Mouse (Mus musculus) liver, embryonic 16.5 days (tissue): ENCODE measurements around the gene Gria4. TPM values are rescaled to one million over a fixed set of nuclear protein-coding genes. Genes with fewer than 3 reads are reported as not detected.

ENCODE experiments used
- ATAC-seq: fragments of 200-750 bp; cut with Nextera tagmentation; 2 replicates; pipeline ENCODE4 v1.8.0; 2017; ENCODE audit warnings: low read depth, mild to moderate bottlenecking, moderate number of reproducible peaks, moderate library complexity
- H3K27ac ChIP-seq: fragments of 300-500 bp; sonication (generic); 2 replicates; pipeline ENCODE4 v1.5.1; 2014; ENCODE audit warnings: mild to moderate bottlenecking, low read length
- H3K27me3 ChIP-seq: fragments of 300-500 bp; sonication (generic); 2 replicates; pipeline ENCODE4 v1.6.1; 2014; ENCODE audit warnings: low read depth, low read length, mixed read lengths; ENCODE audit not compliant: control insufficient read depth, insufficient read depth
- H3K36me3 ChIP-seq: fragments of 300-500 bp; sonication (generic); 2 replicates; pipeline ENCODE4 v1.6.1; 2014; ENCODE audit warnings: mild to moderate bottlenecking; ENCODE audit not compliant: control insufficient read depth, insufficient read depth
- H3K4me1 ChIP-seq: fragments of 300-500 bp; sonication (generic); 2 replicates; pipeline ENCODE4 v1.6.1; 2014; ENCODE audit warnings: low read depth, low read length, mixed read lengths; ENCODE audit not compliant: control insufficient read depth
- H3K4me2 ChIP-seq: fragments of 300-500 bp; sonication (generic); 2 replicates; pipeline ENCODE4 v1.6.1; 2014; ENCODE audit warnings: low read depth, low read length, mixed read lengths
- H3K4me3 ChIP-seq: fragments of 300-500 bp; sonication (generic); 2 replicates; pipeline ENCODE4 v1.5.1; 2014; ENCODE audit warnings: low read depth, mild to moderate bottlenecking, low read length
- H3K9ac ChIP-seq: fragments of 300-500 bp; sonication (generic); 2 replicates; pipeline ENCODE4 v1.6.1; 2014; ENCODE audit warnings: low read depth, low read length
- H3K9me3 ChIP-seq: fragments of 300-500 bp; sonication (generic); replicated peaks from 2 replicates; pipeline ENCODE4 v1.6.1; 2016; ENCODE audit warnings: low read length; ENCODE audit not compliant: control insufficient read depth
- WGBS: fragments of 180-500 bp; shearing (Covaris S2); extraction: QIAGEN DNeasy Blood & Tissue Kit; methylation state at CpG from one replicate; pipeline ENCODE4 v1.1.7; 2014; ENCODE audit not compliant: insufficient replicate concordance; 5-methylcytosine and 5-hydroxymethylcytosine counted together
- polyA plus RNA-seq: library from polyadenylated mRNA; unstranded; fragments of >200 nt; fragmentation: Nextera tagmentation; extraction: Ambion mirVana; gene quantifications from 2 replicates; pipeline ENCODE4 v1.2.1, GENCODE M21; 2015

Gria4 gene
- polyA plus RNA-seq, 1 experiment from 2014 or later: 0.07 TPM

- Histone ChIP-seq H3K27ac (no peak overlapping the region), H3K9ac (no peak overlapping the region)
Measured at GRCm38 (mm10) chr9:4514563-4514885, 281.5 kb downstream of the Gria4 start.

GRCm38 (mm10) chr9:4513796-4514562 is 282.1 kb downstream of the Gria4 start:
- no peaks in the 10 kb centered on the region for H3K27me3 ChIP-seq
- no peak overlapping the region for H3K9ac ChIP-seq
- H3K4me2 ChIP-seq: no peak overlapping the region
- no peak overlapping the region for H3K4me3 ChIP-seq
- H3K9me3 ChIP-seq: no peaks in the 10 kb centered on the region
- H3K36me3 ChIP-seq: no peaks in the 10 kb centered on the region
- ATAC-seq: no peak
- no peak overlapping the region for H3K27ac ChIP-seq
- no peaks in the 10 kb centered on the region for H3K4me1 ChIP-seq

More at GRCm38 (mm10) chr9:4514563-4514885, 281.5 kb downstream of the Gria4 start:
- Histone ChIP-seq H3K4me1 (no peaks in the 10 kb centered on the region), H3K36me3 (no peaks in the 10 kb centered on the region), H3K4me2 (no peak overlapping the region), H3K27me3 (no peaks in the 10 kb centered on the region), H3K4me3 (no peak overlapping the region), H3K9me3 (no peaks in the 10 kb centered on the region)
- ATAC-seq: no peak
- WGBS: 76% methylated on average over 1 of the region's 1 CpGs

GRCm38 (mm10) chr9:4506086-4506485 is 289.9 kb downstream of the Gria4 start:
- Histone ChIP-seq H3K27me3 (no peaks in the 10 kb centered on the region), H3K4me2 (no peak overlapping the region), H3K36me3 (no peaks in the 10 kb centered on the region), H3K4me3 (no peak overlapping the region), H3K9ac (no peak overlapping the region), H3K4me1 (no peaks in the 10 kb centered on the region), H3K27ac (no peak overlapping the region), H3K9me3 (no peaks in the 10 kb centered on the region)
- no peak for ATAC-seq
- WGBS: 69% methylated on average over 3 of the region's 3 CpGs

GRCm38 (mm10) chr9:4505087-4505486 is 290.9 kb downstream of the Gria4 start:
- no peak for ATAC-seq
- no peak overlapping the region for H3K27ac ChIP-seq
- H3K9me3 ChIP-seq: no peaks in the 10 kb centered on the region
- WGBS: 14% methylated on average over 1 of the region's 1 CpGs
- H3K4me3 ChIP-seq: no peak overlapping the region
- H3K4me1 ChIP-seq: no peaks in the 10 kb centered on the region
- no peaks in the 10 kb centered on the region for H3K36me3 ChIP-seq
- H3K4me2 ChIP-seq: no peak overlapping the region
- H3K9ac ChIP-seq: no peak overlapping the region
- no peaks in the 10 kb centered on the region for H3K27me3 ChIP-seq

GRCm38 (mm10) chr9:4486428-4486827 is 309.6 kb downstream of the Gria4 start:
- no peak overlapping the region for H3K4me2 ChIP-seq
- 52% methylated on average over 2 of the region's 2 CpGs for WGBS
- H3K27ac ChIP-seq: no peak overlapping the region
- H3K4me1 ChIP-seq: no peaks in the 10 kb centered on the region
- H3K9me3 ChIP-seq: no peaks in the 10 kb centered on the region
- H3K36me3 ChIP-seq: no peaks in the 10 kb centered on the region
- ATAC-seq: no peak
- no peaks in the 10 kb centered on the region for H3K27me3 ChIP-seq
- H3K9ac ChIP-seq: no peak overlapping the region
- no peak overlapping the region for H3K4me3 ChIP-seq

- no peak overlapping the region for H3K9ac ChIP-seq
- no peak overlapping the region for H3K4me3 ChIP-seq
- ATAC-seq: no peak
- no peak overlapping the region for H3K27ac ChIP-seq
- H3K4me1 ChIP-seq: no peaks in the 10 kb centered on the region
- no peaks in the 10 kb centered on the region for H3K9me3 ChIP-seq
- H3K4me2 ChIP-seq: no peak overlapping the region
- H3K36me3 ChIP-seq: no peaks in the 10 kb centered on the region
- H3K27me3 ChIP-seq: no peaks in the 10 kb centered on the region
- WGBS: 56% methylated on average over 2 of the region's 2 CpGs
Measured at GRCm38 (mm10) chr9:4484502-4484901, 311.5 kb downstream of the Gria4 start.

- Histone ChIP-seq H3K4me1 (no peaks in the 10 kb centered on the region), H3K4me3 (no peak overlapping the region), H3K27me3 (no peaks in the 10 kb centered on the region), H3K9me3 (no peaks in the 10 kb centered on the region), H3K36me3 (no peaks in the 10 kb centered on the region), H3K4me2 (no peak overlapping the region), H3K27ac (no peak overlapping the region), H3K9ac (no peak overlapping the region)
- ATAC-seq: no peak
- 28% methylated on average over 2 of the region's 2 CpGs for WGBS
Measured at GRCm38 (mm10) chr9:4470791-4471190, 325.2 kb downstream of the Gria4 start.

- no peak overlapping the region for H3K4me3 ChIP-seq
- WGBS: 85% methylated on average over 1 of the region's 1 CpGs
- ATAC-seq: no peak
Measured at GRCm38 (mm10) chr9:4459456-4460070, 336.5 kb downstream of the Gria4 start.

GRCm38 (mm10) chr9:4458193-4458592 is 337.8 kb downstream of the Gria4 start:
- no peak for ATAC-seq
- Histone ChIP-seq H3K4me3 (no peak overlapping the region), H3K36me3 (no peaks in the 10 kb centered on the region), H3K27ac (no peak overlapping the region), H3K4me1 (no peaks in the 10 kb centered on the region), H3K9me3 (no peaks in the 10 kb centered on the region), H3K27me3 (no peaks in the 10 kb centered on the region), H3K9ac (no peak overlapping the region), H3K4me2 (no peak overlapping the region)
- 61% methylated on average over 1 of the region's 1 CpGs for WGBS

More at GRCm38 (mm10) chr9:4459456-4460070, 336.5 kb downstream of the Gria4 start:
- no peaks in the 10 kb centered on the region for H3K9me3 ChIP-seq
- H3K4me2 ChIP-seq: no peak overlapping the region
- H3K27me3 ChIP-seq: no peaks in the 10 kb centered on the region
- H3K4me1 ChIP-seq: no peaks in the 10 kb centered on the region
- no peak overlapping the region for H3K27ac ChIP-seq
- no peaks in the 10 kb centered on the region for H3K36me3 ChIP-seq
- no peak overlapping the region for H3K9ac ChIP-seq
